Mouse (Mus musculus): ENCODE measurements around the gene Umad1. TPM values are rescaled to one million over a fixed set of nuclear protein-coding genes. Genes with fewer than 3 reads are reported as not detected.
A peak's percentile ranks its signal among the peaks of the same experiment; 100 is the strongest.

Umad1 gene
- 15.6 and 15.7 TPM in 2 replicates for polyA plus RNA-seq (2016; fragmentation: Nextera tagmentation; extraction: Ambion mirVana)

- Histone ChIP-seq H3K9me3 (no peaks in the 10 kb centered on the region), H3K4me1 (peaks cover 23% of the 10 kb centered on the region), H3K27me3 (ENCODE audit: poor library complexity, severe bottlenecking) (no peaks in the 10 kb centered on the region), H3K36me3 (replicated peaks) (peaks cover 24% of the 10 kb centered on the region), H3K4me3 (peak within 1 kb of the TSS; percentile 85), H3K27ac (peak within 1 kb of the TSS; percentile 91)
- DNase-seq (ENCODE audit: extremely low spot score, low spot score) = peak; percentile 98
- WGBS = under 1% methylated on average over 64 of the region's 64 CpGs
These were observed at the start of gene Umad1, which contains the start of the genes Rpa3 and Gm45062 for GRCm38 (mm10) chr6:8259004-8259666. Umad1 (plus strand) TSS chr6:8259288. Rpa3 (minus strand) TSS chr6:8259173. Gm45062 (plus strand) TSS chr6:8259450.

- Histone ChIP-seq H3K9me3 (no peaks in the 10 kb centered on the region), H3K4me3 (peak overlapping the region; percentile 83), H3K27ac (peak overlapping the region; percentile 98), H3K36me3 (replicated peaks) (peaks cover 20% of the 10 kb centered on the region), H3K27me3 (ENCODE audit: poor library complexity, severe bottlenecking) (no peaks in the 10 kb centered on the region), H3K4me1 (peaks cover 13% of the 10 kb centered on the region)
- DNase-seq (ENCODE audit: extremely low spot score, low spot score) = no peak
- 14% methylated on average over 10 of the region's 10 CpGs for WGBS
These were observed 49.3 kb upstream of the Umad1 start for GRCm38 (mm10) chr6:8209866-8210186.

- Histone ChIP-seq H3K27me3 (ENCODE audit: poor library complexity, severe bottlenecking) (no peaks in the 10 kb centered on the region), H3K9me3 (no peaks in the 10 kb centered on the region), H3K4me1 (peaks cover 13% of the 10 kb centered on the region), H3K4me3 (peak overlapping the region; percentile 83; the same call in 1 of the 2 replicates), H3K36me3 (replicated peaks) (peaks cover 28% of the 10 kb centered on the region), H3K27ac (no peak overlapping the region)
- 88% methylated on average over 3 of the region's 3 CpGs for WGBS
- no peak for DNase-seq (ENCODE audit: extremely low spot score, low spot score)
These were observed 48.4 kb upstream of the Umad1 start for GRCm38 (mm10) chr6:8210661-8211060.

GRCm38 (mm10) chr6:8227035-8227434 lies 32.1 kb upstream of the Umad1 start:
- no peaks in the 10 kb centered on the region for H3K4me1 ChIP-seq
- no peaks in the 10 kb centered on the region for H3K9me3 ChIP-seq
- no peaks in the 10 kb centered on the region for H3K27me3 ChIP-seq (ENCODE audit: poor library complexity, severe bottlenecking)
- peaks cover 49% of the 10 kb centered on the region for H3K36me3 ChIP-seq (replicated peaks)
- no peak for DNase-seq (ENCODE audit: extremely low spot score, low spot score)
- H3K27ac ChIP-seq = no peak overlapping the region
- no peak overlapping the region for H3K4me3 ChIP-seq
- WGBS = 94% methylated on average over 3 of the region's 3 CpGs

- no peaks in the 10 kb centered on the region for H3K4me1 ChIP-seq
- H3K4me3 ChIP-seq = no peak overlapping the region
- H3K9me3 ChIP-seq = no peaks in the 10 kb centered on the region
- H3K36me3 ChIP-seq (replicated peaks) = peaks cover 63% of the 10 kb centered on the region
- no peaks in the 10 kb centered on the region for H3K27me3 ChIP-seq (ENCODE audit: poor library complexity, severe bottlenecking)
- 92% methylated on average over 3 of the region's 3 CpGs for WGBS
- no peak overlapping the region for H3K27ac ChIP-seq
- no peak for DNase-seq (ENCODE audit: extremely low spot score, low spot score)
These were observed 30.5 kb upstream of the Umad1 start for GRCm38 (mm10) chr6:8228596-8228995.

GRCm38 (mm10) chr6:8258316-8258715 lies 772 bp upstream of the Umad1 start:
- peak overlapping the region; percentile 85 for H3K4me3 ChIP-seq
- no peaks in the 10 kb centered on the region for H3K9me3 ChIP-seq
- peaks cover 23% of the 10 kb centered on the region for H3K4me1 ChIP-seq
- DNase-seq (ENCODE audit: extremely low spot score, low spot score) = no peak
- H3K27me3 ChIP-seq (ENCODE audit: poor library complexity, severe bottlenecking) = no peaks in the 10 kb centered on the region
- H3K27ac ChIP-seq = peak overlapping the region; percentile 91
- 9% methylated on average over 6 of the region's 6 CpGs for WGBS
- H3K36me3 ChIP-seq (replicated peaks) = peaks cover 33% of the 10 kb centered on the region

GRCm38 (mm10) chr6:8259667-8260044 lies 568 bp downstream of the Umad1 start:
- peaks cover 19% of the 10 kb centered on the region for H3K36me3 ChIP-seq (replicated peaks)
- peak overlapping the region; percentile 91 for H3K27ac ChIP-seq
- H3K27me3 ChIP-seq (ENCODE audit: poor library complexity, severe bottlenecking) = no peaks in the 10 kb centered on the region
- peak overlapping the region; percentile 85 for H3K4me3 ChIP-seq
- WGBS = under 1% methylated on average over 8 of the region's 8 CpGs
- DNase-seq (ENCODE audit: extremely low spot score, low spot score) = no peak
- no peaks in the 10 kb centered on the region for H3K9me3 ChIP-seq
- H3K4me1 ChIP-seq = peaks cover 23% of the 10 kb centered on the region

- Histone ChIP-seq H3K9me3 (no peaks in the 10 kb centered on the region), H3K27me3 (ENCODE audit: poor library complexity, severe bottlenecking) (no peaks in the 10 kb centered on the region), H3K4me3 (no peak overlapping the region), H3K36me3 (replicated peaks) (peaks cover 10% of the 10 kb centered on the region; the same call in 1 of the 2 replicates), H3K27ac (no peak overlapping the region), H3K4me1 (no peaks in the 10 kb centered on the region)
- DNase-seq (ENCODE audit: extremely low spot score, low spot score) = no peak
- WGBS = 91% methylated on average over 3 of the region's 3 CpGs
These were observed 12.0 kb downstream of the Umad1 start for GRCm38 (mm10) chr6:8271047-8271446.

- Histone ChIP-seq H3K27ac (no peak overlapping the region), H3K9me3 (no peaks in the 10 kb centered on the region), H3K4me1 (no peaks in the 10 kb centered on the region), H3K27me3 (ENCODE audit: poor library complexity, severe bottlenecking) (no peaks in the 10 kb centered on the region), H3K36me3 (replicated peaks) (peaks cover 14% of the 10 kb centered on the region; the same call in 1 of the 2 replicates), H3K4me3 (no peak overlapping the region)
- WGBS = 42% methylated on average over 6 of the region's 6 CpGs
- peak; percentile 36 for DNase-seq (ENCODE audit: extremely low spot score, low spot score)
These were observed 15.4 kb downstream of the Umad1 start for GRCm38 (mm10) chr6:8274387-8275054.

- DNase-seq (ENCODE audit: extremely low spot score, low spot score) = no peak
- WGBS = 10% methylated on average over 1 of the region's 1 CpGs
- no peaks in the 10 kb centered on the region for H3K9me3 ChIP-seq
- no peaks in the 10 kb centered on the region for H3K4me1 ChIP-seq
- no peak overlapping the region for H3K27ac ChIP-seq
- H3K36me3 ChIP-seq (replicated peaks) = peaks cover 14% of the 10 kb centered on the region; the same call in 1 of the 2 replicates
- H3K27me3 ChIP-seq (ENCODE audit: poor library complexity, severe bottlenecking) = no peaks in the 10 kb centered on the region
- no peak overlapping the region for H3K4me3 ChIP-seq
These were observed 16.0 kb downstream of the Umad1 start for GRCm38 (mm10) chr6:8275098-8275497.

- H3K36me3 ChIP-seq (replicated peaks) = peaks cover 8% of the 10 kb centered on the region; the same call in 1 of the 2 replicates
- H3K27ac ChIP-seq = no peak overlapping the region
- H3K9me3 ChIP-seq = no peaks in the 10 kb centered on the region
- DNase-seq (ENCODE audit: extremely low spot score, low spot score) = no peak
- no peak overlapping the region for H3K4me3 ChIP-seq
- 85% methylated on average over 4 of the region's 4 CpGs for WGBS
- no peaks in the 10 kb centered on the region for H3K27me3 ChIP-seq (ENCODE audit: poor library complexity, severe bottlenecking)
- H3K4me1 ChIP-seq = no peaks in the 10 kb centered on the region
These were observed 17.3 kb downstream of the Umad1 start for GRCm38 (mm10) chr6:8276431-8276830.

GRCm38 (mm10) chr6:8278426-8279002 lies 19.4 kb downstream of the Umad1 start:
- H3K27me3 ChIP-seq (ENCODE audit: poor library complexity, severe bottlenecking) = no peaks in the 10 kb centered on the region
- H3K27ac ChIP-seq = no peak overlapping the region
- 0 out of 2 replicates have a peak, but pooled peaks cover 4% of the 10 kb centered on the region for H3K36me3 ChIP-seq (replicated peaks)
- H3K4me1 ChIP-seq = no peaks in the 10 kb centered on the region
- no peak for DNase-seq (ENCODE audit: extremely low spot score, low spot score)
- H3K4me3 ChIP-seq = no peak overlapping the region
- WGBS = 76% methylated on average over 5 of the region's 5 CpGs
- H3K9me3 ChIP-seq = no peaks in the 10 kb centered on the region

GRCm38 (mm10) chr6:8283255-8283654 lies 24.2 kb downstream of the Umad1 start:
- 92% methylated on average over 4 of the region's 4 CpGs for WGBS
- H3K27ac ChIP-seq = no peak overlapping the region
- H3K4me3 ChIP-seq = no peak overlapping the region
- H3K36me3 ChIP-seq (replicated peaks) = 0 out of 2 replicates have a peak, but pooled peaks cover 4% of the 10 kb centered on the region
- DNase-seq (ENCODE audit: extremely low spot score, low spot score) = no peak
- H3K27me3 ChIP-seq (ENCODE audit: poor library complexity, severe bottlenecking) = no peaks in the 10 kb centered on the region
- H3K4me1 ChIP-seq = no peaks in the 10 kb centered on the region
- no peaks in the 10 kb centered on the region for H3K9me3 ChIP-seq

Measured in forebrain, embryonic 10.5 days (tissue).